Mouse (Mus musculus): ENCODE measurements around the gene Ano1.

GRCm38 (mm10) chr7:144739810-144740209 is 12.0 kb downstream of the Ano1 start:
- no peak for TF ChIP-seq CTCF (IDR thresholded peaks at IDR 0.05)
- no peak for TF ChIP-seq EP300 (IDR thresholded peaks at IDR 0.05)
